In genomic region chr16:23240950-23241259, GRCm38 (mm10) we compare ENCODE assay signal across 8 mouse cellular contexts. TPM values are rescaled to one million over a fixed set of nuclear protein-coding genes. Genes with fewer than 3 reads are reported as not detected.
A peak's percentile ranks its signal among the peaks of the same experiment; 100 is the strongest.
DNase-seq lines count a peak whose midpoint lies in the region; ATAC-seq and TF ChIP-seq lines count a peak whose summit lies in the region.

No protein-coding gene starts in this region.

- DNase-seq in heart, adult 2 months: no peak
- DNase-seq in heart, adult 18-20 months: no peak
- DNase-seq in midbrain, embryonic 11.5 days (ENCODE audit: low spot score, missing footprints): no peak
- DNase-seq in stomach, postnatal 0 days (ENCODE audit: low spot score): peak; percentile 23
- no peak for DNase-seq in cerebellum, postnatal 14 days
- no peak for DNase-seq in gastrocnemius, adult 18-20 months (ENCODE audit: low spot score)

- H3K36me3 ChIP-seq in heart, adult 2 months (ENCODE audit: control insufficient read depth, insufficient read depth, low read length): no peaks in the 10 kb centered on the region
- H3K36me3 ChIP-seq in midbrain, embryonic 12.5 days: peaks cover 4% of the 10 kb centered on the region; the same call in 1 of the 2 replicates
- no peaks in the 10 kb centered on the region for H3K36me3 ChIP-seq in midbrain, embryonic 11.5 days (ENCODE audit: control insufficient read depth, insufficient read depth, low read length)
- no peaks in the 10 kb centered on the region for H3K36me3 ChIP-seq in intestine, embryonic 16.5 days (ENCODE audit: control insufficient read depth, insufficient read depth, low read length)
- no peaks in the 10 kb centered on the region for H3K36me3 ChIP-seq in stomach, postnatal 0 days (ENCODE audit: control insufficient read depth, insufficient read depth, low read length)

- H3K27ac ChIP-seq in heart, adult 2 months: peak overlapping the region; percentile 65
- no peak overlapping the region; the same call in 1 of the 2 replicates for H3K27ac ChIP-seq in midbrain, embryonic 12.5 days (replicated peaks)
- H3K27ac ChIP-seq in midbrain, embryonic 11.5 days (ENCODE audit: low read depth, low read length): no peak overlapping the region
- H3K27ac ChIP-seq in intestine, embryonic 16.5 days (ENCODE audit: low read length): peak overlapping the region; percentile 84; the same call in 1 of the 2 replicates
- H3K27ac ChIP-seq in stomach, postnatal 0 days (replicated peaks): 0 out of 2 replicates have a peak overlapping the region, but pooled peaks have one; percentile 67

- TF ChIP-seq POLR2A in heart, adult 2 months (IDR thresholded peaks at IDR 0.05; ENCODE audit: insufficient read depth, low read depth, low read length): no peak

- H3K9ac ChIP-seq in heart, adult 2 months (ENCODE audit: low read depth, low read length): no peak overlapping the region
- no peak overlapping the region for H3K9ac ChIP-seq in midbrain, embryonic 12.5 days (replicated peaks)
- H3K9ac ChIP-seq in midbrain, embryonic 11.5 days (ENCODE audit: low read length): no peak overlapping the region
- H3K9ac ChIP-seq in intestine, embryonic 16.5 days (ENCODE audit: low read depth, low read length): no peak overlapping the region
- H3K9ac ChIP-seq in stomach, postnatal 0 days (ENCODE audit: low read length): no peak overlapping the region

- H3K4me2 ChIP-seq in midbrain, embryonic 12.5 days (replicated peaks): no peak overlapping the region
- no peak overlapping the region for H3K4me2 ChIP-seq in midbrain, embryonic 11.5 days
- H3K4me2 ChIP-seq in intestine, embryonic 16.5 days (ENCODE audit: low read depth, low read length): no peak overlapping the region
- 0 out of 2 replicates have a peak overlapping the region, but pooled peaks have one; percentile 15 for H3K4me2 ChIP-seq in stomach, postnatal 0 days (replicated peaks; ENCODE audit: low read depth)

- ATAC-seq in midbrain, embryonic 12.5 days (ENCODE audit: low FRiP score, low read depth): 0 out of 2 replicates have a peak, but pooled peaks have one; percentile 16
- ATAC-seq in midbrain, embryonic 11.5 days (ENCODE audit: low FRiP score): no peak
- ATAC-seq in intestine, embryonic 16.5 days: no peak
- ATAC-seq in stomach, postnatal 0 days (ENCODE audit: low FRiP score, low TSS enrichment): no peak

- no peaks in the 10 kb centered on the region for H3K9me3 ChIP-seq in midbrain, embryonic 12.5 days
- H3K9me3 ChIP-seq in midbrain, embryonic 11.5 days (ENCODE audit: control insufficient read depth, low read length): no peaks in the 10 kb centered on the region
- H3K9me3 ChIP-seq in intestine, embryonic 16.5 days (ENCODE audit: control insufficient read depth, low read length): no peaks in the 10 kb centered on the region
- H3K9me3 ChIP-seq in stomach, postnatal 0 days (ENCODE audit: control insufficient read depth, low read length): no peaks in the 10 kb centered on the region

- intact Hi-C loops in heart, adult 2 months (cut with DNase I): loop anchor here (2.0 to 5.0 kb wide), 2 partner anchors 76 to 91 kb away; no protein-coding TSS in a partner anchor

- no peak; the same call in 1 of the 2 replicates for TF ChIP-seq EP300 in heart, adult 2 months (IDR thresholded peaks at IDR 0.05; ENCODE audit: insufficient read depth, low read depth, low read length)
- no peak for TF ChIP-seq EP300 in stomach, postnatal 0 days (optimal IDR thresholded peaks at IDR 0.05)

- WGBS in heart, adult 2 months: 40% methylated on average over 5 of the region's 5 CpGs
- 82% methylated on average over 5 of the region's 5 CpGs for WGBS in midbrain, embryonic 12.5 days
- 82% methylated on average over 5 of the region's 5 CpGs for WGBS in midbrain, embryonic 11.5 days
- WGBS in intestine, embryonic 16.5 days: 38% methylated on average over 5 of the region's 5 CpGs
- 22% methylated on average over 5 of the region's 5 CpGs for WGBS in stomach, postnatal 0 days

- H3K4me1 ChIP-seq in heart, adult 2 months (ENCODE audit: control insufficient read depth, insufficient read depth, low read length): peaks cover 16% of the 10 kb centered on the region
- peaks cover 15% of the 10 kb centered on the region; the same call in 1 of the 2 replicates for H3K4me1 ChIP-seq in midbrain, embryonic 12.5 days
- H3K4me1 ChIP-seq in midbrain, embryonic 11.5 days (ENCODE audit: control insufficient read depth, insufficient read depth, low read length): no peaks in the 10 kb centered on the region
- peaks cover 27% of the 10 kb centered on the region for H3K4me1 ChIP-seq in intestine, embryonic 16.5 days (ENCODE audit: control insufficient read depth, insufficient read depth, low read length)
- peaks cover 5% of the 10 kb centered on the region for H3K4me1 ChIP-seq in stomach, postnatal 0 days (replicated peaks; ENCODE audit: control insufficient read depth, insufficient read depth)

- H3K27me3 ChIP-seq in heart, adult 2 months (ENCODE audit: control insufficient read depth, insufficient read depth, low read length): no peaks in the 10 kb centered on the region
- no peaks in the 10 kb centered on the region for H3K27me3 ChIP-seq in midbrain, embryonic 12.5 days
- H3K27me3 ChIP-seq in midbrain, embryonic 11.5 days (ENCODE audit: control insufficient read depth, insufficient read depth, low read length): no peaks in the 10 kb centered on the region
- no peaks in the 10 kb centered on the region for H3K27me3 ChIP-seq in intestine, embryonic 16.5 days (replicated peaks; ENCODE audit: control insufficient read depth, insufficient read depth, low read length)
- H3K27me3 ChIP-seq in stomach, postnatal 0 days (ENCODE audit: control insufficient read depth, insufficient read depth, low read length): no peaks in the 10 kb centered on the region

- TF ChIP-seq CTCF in heart, adult 2 months (IDR thresholded peaks at IDR 0.05): no peak
- TF ChIP-seq CTCF in stomach, postnatal 0 days (IDR thresholded peaks at IDR 0.05; ENCODE audit: low read depth): no peak

- H3K4me3 ChIP-seq in heart, adult 2 months: no peak overlapping the region
- no peak overlapping the region for H3K4me3 ChIP-seq in midbrain, embryonic 12.5 days
- no peak overlapping the region for H3K4me3 ChIP-seq in midbrain, embryonic 11.5 days (ENCODE audit: low read depth, low read length)
- H3K4me3 ChIP-seq in intestine, embryonic 16.5 days (ENCODE audit: low read length): no peak overlapping the region
- no peak overlapping the region for H3K4me3 ChIP-seq in stomach, postnatal 0 days (ENCODE audit: low read depth, low read length)

- H3K79me2 ChIP-seq in heart, adult 2 months (replicated peaks; ENCODE audit: control insufficient read depth, insufficient read depth, low read length): no peaks in the 10 kb centered on the region

RNA-seq across cellular contexts. Expression of gene St6gal1, which starts 16.4 kb away (rescaled TPM):
- total RNA-seq in heart, adult 2 months (2021): 1 to 10 TPM; 8.4 to 9.9 TPM
- 6.0 and 9.9 TPM in 2 replicates for polyA plus RNA-seq in heart, adult 2 months (2012; rRNA removed)
- total RNA-seq in heart, adult 18-20 months (2021): 1 to 10 TPM; 7.2 to 9.7 TPM
- 39.9 and 46.6 TPM in 2 replicates for polyA plus RNA-seq in midbrain, embryonic 12.5 days (2016; fragmentation: Nextera tagmentation; extraction: Ambion mirVana)
- polyA plus RNA-seq in midbrain, embryonic 11.5 days (2014; fragmentation: Nextera tagmentation; extraction: Ambion mirVana): 31.8 and 34.1 TPM in 2 replicates
- 14.3 and 15.1 TPM in 2 replicates for polyA plus RNA-seq in intestine, embryonic 16.5 days (2015; fragmentation: Nextera tagmentation; extraction: Ambion mirVana)
- 7.7 and 7.9 TPM in 2 replicates for polyA plus RNA-seq in stomach, postnatal 0 days (2015; fragmentation: Nextera tagmentation; extraction: Ambion mirVana)
- 1 to 10 TPM; 3.6 to 4.7 TPM for total RNA-seq in gastrocnemius, adult 18-20 months (2021)

Comparison
In these comparisons a context has a peak if more than half of its experiments do, and no peak if none do; other contexts are left out.
1. H3K27ac ChIP-seq: peak in heart, adult 2 months (single experiment), intestine, embryonic 16.5 days (single experiment) and stomach, postnatal 0 days (single experiment); none in midbrain, embryonic 12.5 days (single experiment) and midbrain, embryonic 11.5 days (single experiment).